Mouse (Mus musculus) small intestine, adult 2 months (tissue): ENCODE results near the gene Rsph6a. TPM values are rescaled to one million over a fixed set of nuclear protein-coding genes. Genes with fewer than 3 reads are reported as not detected.

Source experiments
- H3K27ac ChIP-seq: fragments of 200-500 bp; 2 replicates; pipeline ENCODE4 v1.5.1; 2012; ENCODE audit warnings: low read depth, low read length, control low read depth, inconsistent platforms; ENCODE audit not compliant: insufficient read depth
- H3K27me3 ChIP-seq: fragments of 200-500 bp; 2 replicates; pipeline ENCODE4 v1.6.1; 2012; ENCODE audit warnings: mild to moderate bottlenecking, moderate library complexity, low read length, inconsistent platforms; ENCODE audit not compliant: control insufficient read depth, insufficient read depth
- H3K36me3 ChIP-seq: fragments of 200-500 bp; 2 replicates; pipeline ENCODE4 v1.6.1; 2012; ENCODE audit warnings: mild to moderate bottlenecking, low read length, control low read depth, inconsistent platforms; ENCODE audit not compliant: control insufficient read depth, insufficient read depth
- H3K4me1 ChIP-seq: fragments of 200-500 bp; 2 replicates; pipeline ENCODE4 v1.6.1; 2012; ENCODE audit warnings: low read length, inconsistent platforms, mixed read lengths; ENCODE audit not compliant: control insufficient read depth, insufficient read depth, insufficient read length
- H3K4me3 ChIP-seq: fragments of 200-500 bp; 2 replicates; pipeline ENCODE4 v1.5.1; 2012; ENCODE audit warnings: low read depth, mild to moderate bottlenecking, control low read depth, inconsistent platforms, low read length, moderate library complexity
- CTCF ChIP-seq: fragments of 200-500 bp; IDR thresholded peaks from 2 replicates; pipeline ENCODE4 v1.5.1; 2012; ENCODE audit warnings: low read depth, mild to moderate bottlenecking, control low read depth, inconsistent platforms, low read length, moderate library complexity, mixed read lengths; ENCODE audit not compliant: insufficient replicate concordance, insufficient read length; ENCODE audit errors: extremely low read depth
- POLR2A ChIP-seq: fragments of 200-500 bp; IDR thresholded peaks from 2 replicates; pipeline ENCODE4 v1.6.1; 2012; ENCODE audit warnings: low read depth, mild to moderate bottlenecking, control low read depth, inconsistent platforms, low read length, moderate library complexity
- WGBS: fragments of 180-500 bp; shearing (Covaris S2); methylation state at CpG from one replicate; pipeline ENCODE4 v1.1.7; 2018; 5-methylcytosine and 5-hydroxymethylcytosine counted together
- polyA plus RNA-seq: library from polyadenylated mRNA; depleted of rRNA; stranded (reverse); fragments of >200 nt; gene quantifications from 2 replicates; pipeline ENCODE4 v1.2.3, GENCODE M21; 2012

Rsph6a gene
- polyA plus RNA-seq, 1 experiment, result not detected

- peaks cover 6% of the 10 kb centered on the region; the same call in 1 of the 2 replicates for H3K27me3 ChIP-seq
- 78% methylated on average over 9 of the region's 9 CpGs for WGBS
- H3K36me3 ChIP-seq, result no peaks in the 10 kb centered on the region
- H3K4me1 ChIP-seq, result peaks cover 10% of the 10 kb centered on the region
- no peak overlapping the region for H3K27ac ChIP-seq
- TF ChIP-seq CTCF, result peak; percentile 48; the same call in 1 of the 2 replicates
- TF ChIP-seq POLR2A, result no peak
- H3K4me3 ChIP-seq, result no peak overlapping the region
These were observed 19.0 kb downstream of the Rsph6a start for GRCm38 (mm10) chr7:19073504-19073903.

DNA sequence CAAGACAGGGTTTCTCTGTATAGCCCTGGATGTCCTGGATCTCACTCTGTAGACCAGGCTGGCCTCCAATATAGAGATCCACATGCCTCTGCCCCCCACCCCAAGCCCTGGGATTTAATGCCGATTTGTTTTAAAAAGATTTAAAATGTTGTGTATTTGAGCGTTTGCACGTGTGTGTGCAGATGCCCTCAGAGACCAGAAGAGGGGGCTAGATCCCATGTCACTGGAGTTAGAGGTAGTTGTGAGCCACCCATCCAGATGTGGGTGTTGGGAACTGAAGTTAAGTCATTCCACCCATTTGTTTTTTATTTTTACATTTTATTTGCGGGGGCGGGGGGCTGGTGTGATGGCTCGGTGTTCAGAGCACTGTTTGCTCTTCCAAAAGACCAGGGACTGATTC lies 20.0 kb downstream of the Rsph6a start:
- H3K4me3 ChIP-seq, result no peak overlapping the region
- peaks cover 6% of the 10 kb centered on the region; the same call in 1 of the 2 replicates for H3K27me3 ChIP-seq
- no peak for TF ChIP-seq CTCF
- no peak for TF ChIP-seq POLR2A
- 92% methylated on average over 6 of the region's 6 CpGs for WGBS
- H3K27ac ChIP-seq, result no peak overlapping the region
- H3K36me3 ChIP-seq, result no peaks in the 10 kb centered on the region
- H3K4me1 ChIP-seq, result peaks cover 10% of the 10 kb centered on the region

DNA sequence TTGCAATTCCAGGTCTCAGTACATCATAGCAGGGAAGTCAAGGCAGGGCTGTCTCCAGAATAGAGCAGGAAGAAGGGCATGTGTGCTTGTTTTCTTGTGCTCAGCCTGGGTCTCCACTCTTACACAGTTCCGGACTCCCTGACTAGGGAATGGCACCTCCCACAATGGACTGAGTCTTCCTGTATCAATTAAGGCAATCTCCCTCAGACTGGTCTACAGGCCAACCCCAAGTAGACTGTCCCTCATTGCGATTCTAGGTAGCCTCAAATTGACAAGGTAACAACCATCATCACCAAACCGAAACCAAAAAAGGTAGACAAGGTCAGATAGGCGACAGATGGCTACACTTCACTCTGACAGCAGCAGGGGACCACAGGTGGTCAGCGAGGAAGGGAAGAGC lies 20.7 kb downstream of the Rsph6a start:
- Histone ChIP-seq H3K27ac (no peak overlapping the region), H3K4me3 (peak overlapping the region; percentile 62), H3K36me3 (no peaks in the 10 kb centered on the region), H3K27me3 (peaks cover 6% of the 10 kb centered on the region; the same call in 1 of the 2 replicates), H3K4me1 (peaks cover 10% of the 10 kb centered on the region)
- TF ChIP-seq POLR2A (no peak), CTCF (no peak)
- WGBS, result 36% methylated on average over 5 of the region's 5 CpGs

DNA sequence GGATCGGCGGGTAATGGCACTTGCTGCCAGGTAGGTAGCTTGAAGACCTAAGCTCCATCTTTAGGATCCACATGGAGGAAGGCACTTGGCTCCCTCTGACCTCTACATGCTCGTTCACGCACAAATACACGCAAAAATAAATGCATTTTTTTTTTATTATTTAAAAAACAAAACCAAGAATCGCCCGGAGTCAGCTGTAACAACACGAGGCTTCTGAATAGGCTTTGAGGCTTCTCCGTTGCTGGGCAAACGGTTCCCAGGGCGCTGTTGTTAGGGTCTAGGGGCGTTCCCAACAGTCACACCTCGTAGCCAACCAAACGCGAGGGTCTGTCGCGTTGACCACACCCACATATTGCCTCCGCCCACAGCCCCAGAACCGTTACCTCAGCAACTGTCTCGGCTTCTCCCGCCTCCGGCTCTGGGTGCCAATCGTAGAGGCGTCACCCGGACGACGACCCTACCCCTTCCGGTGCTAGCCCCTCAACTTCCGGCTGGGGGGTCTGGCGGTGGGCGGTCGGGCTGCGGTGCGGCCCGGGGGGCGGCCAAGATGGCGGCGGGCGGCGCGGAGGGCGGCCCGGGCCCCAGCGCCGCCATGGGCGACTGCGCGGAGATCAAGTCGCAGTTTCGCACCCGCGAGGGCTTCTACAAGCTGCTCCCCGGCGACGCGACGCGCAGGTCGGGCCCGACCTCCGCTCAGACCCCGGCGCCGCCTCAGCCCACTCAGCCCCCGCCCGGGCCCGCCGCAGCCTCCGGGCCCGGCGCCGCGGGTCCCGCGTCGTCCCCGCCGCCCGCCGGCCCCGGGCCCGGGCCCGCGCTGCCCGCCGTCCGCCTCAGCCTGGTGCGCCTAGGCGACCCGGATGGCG lies 21.5 kb downstream of the Rsph6a start, which contains the start of gene Dmwd:
Dmwd (plus strand) TSS at position 505 of the 863 bp plus-strand sequence.
- H3K36me3 ChIP-seq, result no peaks in the 10 kb centered on the region
- peaks cover 6% of the 10 kb centered on the region; the same call in 1 of the 2 replicates for H3K27me3 ChIP-seq
- peaks cover 10% of the 10 kb centered on the region for H3K4me1 ChIP-seq
- WGBS, result under 1% methylated on average over 84 of the region's 91 CpGs
- H3K27ac ChIP-seq, result no peak within 1 kb of the TSS
- peak within 1 kb of the TSS; percentile 62 for H3K4me3 ChIP-seq
- TF ChIP-seq POLR2A, result no peak
- no peak for TF ChIP-seq CTCF

DNA sequence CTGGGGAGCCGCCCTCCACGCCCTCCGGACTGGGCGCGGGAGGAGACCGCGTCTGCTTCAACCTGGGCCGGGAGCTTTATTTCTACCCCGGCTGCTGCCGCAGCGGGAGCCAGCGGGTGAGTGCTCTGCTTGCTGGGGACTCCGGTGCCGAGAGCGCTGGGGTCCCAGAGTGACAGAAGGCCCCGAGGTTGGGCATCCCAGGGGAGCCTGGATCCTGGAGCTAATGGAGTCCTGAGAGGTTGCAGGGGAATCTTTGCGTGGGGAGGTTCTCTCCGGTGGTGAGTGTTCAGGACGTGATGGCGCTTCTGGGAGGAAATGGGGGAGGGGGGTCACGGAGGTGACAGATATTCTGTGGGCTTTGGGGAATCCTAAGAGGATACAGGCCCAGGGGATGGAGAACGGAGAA lies 22.1 kb downstream of the Rsph6a start:
- TF ChIP-seq CTCF (no peak), POLR2A (no peak)
- H3K27ac ChIP-seq, result no peak overlapping the region
- peak overlapping the region; percentile 62 for H3K4me3 ChIP-seq
- peaks cover 10% of the 10 kb centered on the region for H3K4me1 ChIP-seq
- H3K36me3 ChIP-seq, result no peaks in the 10 kb centered on the region
- peaks cover 6% of the 10 kb centered on the region; the same call in 1 of the 2 replicates for H3K27me3 ChIP-seq
- 5% methylated on average over 22 of the region's 22 CpGs for WGBS

- Histone ChIP-seq H3K36me3 (no peaks in the 10 kb centered on the region), H3K27ac (no peak overlapping the region), H3K4me1 (peaks cover 10% of the 10 kb centered on the region), H3K4me3 (no peak overlapping the region), H3K27me3 (peaks cover 6% of the 10 kb centered on the region)
- TF ChIP-seq POLR2A, result no peak
- TF ChIP-seq CTCF, result no peak
- 84% methylated on average over 14 of the region's 14 CpGs for WGBS
These were observed 23.3 kb downstream of the Rsph6a start for GRCm38 (mm10) chr7:19077761-19078160.

GRCm38 (mm10) chr7:19078732-19079131 lies 24.2 kb downstream of the Rsph6a start:
- Histone ChIP-seq H3K4me1 (peaks cover 10% of the 10 kb centered on the region), H3K4me3 (no peak overlapping the region), H3K27me3 (peaks cover 6% of the 10 kb centered on the region), H3K27ac (no peak overlapping the region), H3K36me3 (no peaks in the 10 kb centered on the region)
- TF ChIP-seq CTCF, result no peak
- no peak for TF ChIP-seq POLR2A
- WGBS, result 89% methylated on average over 3 of the region's 3 CpGs
